Mouse (Mus musculus) telencephalon, adult 2 months (tissue): Measurements from ENCODE around the gene Tbc1d2b.

ENCODE experiments used
- DNase-seq: peaks from one replicate; pipeline ENCODE4 v3.0.0-alpha.2; 2011; ENCODE audit warnings: low read depth, low spot score

Gene Tbc1d2b

GRCm38 (mm10) chr9:90270193-90270943 lies at the start of gene Tbc1d2b:
TSS of gene Tbc1d2b (minus strand) at chr9:90270804.
- no peak for DNase-seq

DNA sequence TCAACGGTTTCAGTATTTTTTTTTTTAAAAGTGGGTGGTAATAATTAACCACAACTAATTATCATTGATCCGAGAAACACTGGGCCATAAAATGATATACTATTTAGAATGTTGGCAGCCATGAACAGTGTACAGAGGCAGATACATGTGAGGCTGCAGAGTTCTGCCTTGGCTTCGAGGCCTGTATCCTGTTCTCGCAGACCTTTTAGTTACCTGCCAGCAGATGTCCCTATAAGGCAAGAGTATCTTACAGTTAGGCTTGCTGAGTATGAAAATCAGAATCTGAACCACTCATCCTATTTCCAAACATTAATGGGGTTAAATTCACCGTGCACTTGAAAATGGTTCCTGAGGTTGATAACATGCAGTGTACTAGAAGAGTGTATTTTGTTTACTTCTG lies 45.7 kb upstream of the Tbc1d2b start:
- peak; percentile 3 for DNase-seq

GRCm38 (mm10) chr9:90315662-90316061 lies 45.1 kb upstream of the Tbc1d2b start:
- DNase-seq: no peak

- DNase-seq: no peak
Measured at GRCm38 (mm10) chr9:90304254-90304653, 33.6 kb upstream of the Tbc1d2b start.

- DNase-seq: no peak
Measured at GRCm38 (mm10) chr9:90303101-90303835, 32.7 kb upstream of the Tbc1d2b start.

DNA sequence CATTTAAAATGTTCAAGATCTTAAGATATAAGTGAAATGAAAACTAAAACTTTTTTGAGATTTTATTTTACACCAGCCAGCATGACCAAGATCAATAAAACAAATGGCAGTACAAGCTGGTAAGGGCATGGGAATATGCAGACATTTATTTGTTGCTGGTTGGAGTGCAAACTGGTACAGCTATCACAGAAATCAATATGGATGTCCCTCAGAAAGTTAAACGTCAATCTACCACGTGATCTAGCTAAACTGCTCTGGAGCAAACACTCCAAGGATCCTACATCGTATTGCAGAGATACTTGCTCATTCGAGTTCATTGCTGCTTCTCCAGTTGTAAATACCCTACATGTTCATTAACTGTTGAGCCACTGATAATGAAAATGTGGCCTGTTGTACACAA lies 32.1 kb upstream of the Tbc1d2b start:
- DNase-seq: no peak

- no peak for DNase-seq
Measured at GRCm38 (mm10) chr9:90301081-90301688, 30.6 kb upstream of the Tbc1d2b start.

- no peak for DNase-seq
Measured at GRCm38 (mm10) chr9:90297637-90298036, 27.0 kb upstream of the Tbc1d2b start.

DNA sequence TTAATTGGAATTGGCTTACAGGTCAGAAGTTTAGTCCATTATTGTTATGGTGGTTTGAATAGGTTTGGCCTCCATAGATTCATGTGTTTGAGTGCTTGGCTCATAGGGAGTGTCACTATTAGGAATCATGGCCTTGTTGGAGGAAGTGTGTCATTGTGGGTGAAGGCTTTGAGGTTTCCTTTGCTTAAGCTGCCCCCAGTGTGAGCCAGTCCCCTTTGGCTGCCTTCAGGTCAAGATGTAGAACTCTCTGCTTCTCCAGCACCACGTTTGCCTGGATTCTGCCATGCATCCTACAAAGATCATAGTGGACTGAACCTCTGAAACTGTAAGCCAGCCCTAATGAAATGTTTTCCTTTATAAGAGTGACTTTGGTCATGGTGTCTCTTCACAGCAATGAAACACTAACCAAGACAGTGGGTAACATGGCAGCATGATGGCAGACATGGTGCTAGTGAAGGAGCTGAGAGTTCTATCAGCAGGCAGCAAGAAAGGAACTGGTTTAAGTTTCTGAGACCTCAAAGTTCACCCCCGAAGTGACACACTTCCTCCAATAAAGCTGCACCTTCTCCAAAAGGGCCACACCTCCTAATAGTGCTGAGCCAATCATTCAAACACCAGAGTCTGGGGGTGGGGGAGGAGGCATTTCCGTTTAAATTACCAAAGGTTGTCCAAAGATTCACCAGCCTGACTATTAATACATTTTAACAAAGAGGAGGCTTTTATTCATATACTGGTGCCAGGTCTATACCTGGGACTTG lies 23.2 kb upstream of the Tbc1d2b start:
- no peak for DNase-seq

- no peak for DNase-seq
Measured at GRCm38 (mm10) chr9:90278397-90278796, 7.8 kb upstream of the Tbc1d2b start.

- DNase-seq: no peak
Measured at GRCm38 (mm10) chr9:90277884-90278283, 7.3 kb upstream of the Tbc1d2b start.

DNA sequence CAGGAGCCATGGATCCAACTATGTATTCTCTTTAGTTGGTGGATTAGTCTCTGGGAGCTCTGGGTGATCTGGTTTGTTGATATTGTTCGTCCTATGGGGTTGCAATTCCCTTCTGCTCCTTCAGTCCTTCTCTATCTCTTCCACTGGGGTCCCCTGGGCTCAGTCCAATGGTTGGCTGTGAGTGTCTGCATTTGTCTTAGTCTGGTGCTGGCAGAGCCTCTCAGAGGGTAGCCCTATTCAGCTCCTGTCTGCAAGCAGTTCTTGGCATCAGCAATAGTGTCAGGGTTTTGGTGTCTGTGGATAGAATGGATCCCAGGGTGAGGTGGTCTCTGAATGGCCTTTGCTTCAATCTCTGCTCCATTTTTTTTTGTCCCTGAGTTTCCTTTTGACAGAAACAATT lies 6.2 kb upstream of the Tbc1d2b start:
- no peak for DNase-seq

DNA sequence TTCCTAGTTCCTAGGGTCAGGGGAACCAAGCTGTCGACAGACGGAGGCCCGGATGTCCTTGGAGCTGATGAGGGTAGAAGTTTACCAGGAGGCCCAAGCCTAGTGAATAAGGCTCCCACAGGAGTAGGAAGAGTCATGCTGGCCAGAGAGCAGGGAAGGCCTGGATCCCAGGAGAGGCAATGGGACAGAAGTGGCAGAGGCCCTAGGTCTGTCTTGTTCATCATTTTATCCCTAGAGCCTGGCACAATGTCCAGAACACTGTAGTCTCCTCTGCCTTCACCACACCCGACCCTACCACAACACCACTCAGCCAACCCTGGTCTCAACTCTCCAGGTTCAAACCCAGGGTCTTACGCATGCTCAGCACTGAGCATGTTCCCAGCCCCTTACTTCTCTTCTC lies 5.3 kb upstream of the Tbc1d2b start:
- no peak for DNase-seq

GRCm38 (mm10) chr9:90275500-90275899 lies 4.9 kb upstream of the Tbc1d2b start:
- DNase-seq: no peak

- DNase-seq: no peak
Measured at GRCm38 (mm10) chr9:90274516-90274915, 3.9 kb upstream of the Tbc1d2b start.

- DNase-seq: no peak
Measured at GRCm38 (mm10) chr9:90272346-90272745, 1.7 kb upstream of the Tbc1d2b start.

DNA sequence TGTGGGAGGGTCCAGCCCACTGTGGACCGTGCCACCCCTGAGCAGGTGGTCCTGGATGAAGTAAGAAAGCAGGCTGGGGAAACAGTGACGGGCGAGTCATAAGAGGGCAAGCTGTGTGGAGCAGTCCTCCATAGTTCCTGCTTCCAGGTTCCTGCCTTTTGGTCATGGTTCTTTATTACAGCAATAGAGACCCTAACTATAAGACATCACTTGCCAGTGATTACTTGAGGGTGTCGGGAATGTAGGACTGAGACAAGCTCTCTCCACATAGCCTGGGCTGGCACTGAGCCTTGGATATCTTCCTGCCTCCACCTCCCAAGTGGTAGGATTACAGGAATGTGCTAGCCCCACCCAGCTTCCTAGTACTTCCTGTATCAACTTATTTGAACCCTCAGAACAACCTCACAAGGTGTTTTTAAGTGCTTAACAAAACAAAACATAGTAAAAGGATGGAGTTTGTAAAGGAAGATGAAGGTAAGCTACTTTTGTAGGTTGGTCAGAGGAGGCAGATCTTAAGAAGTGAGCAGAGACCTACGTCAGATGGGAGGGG lies 1.0 kb upstream of the Tbc1d2b start:
- no peak for DNase-seq

DNA sequence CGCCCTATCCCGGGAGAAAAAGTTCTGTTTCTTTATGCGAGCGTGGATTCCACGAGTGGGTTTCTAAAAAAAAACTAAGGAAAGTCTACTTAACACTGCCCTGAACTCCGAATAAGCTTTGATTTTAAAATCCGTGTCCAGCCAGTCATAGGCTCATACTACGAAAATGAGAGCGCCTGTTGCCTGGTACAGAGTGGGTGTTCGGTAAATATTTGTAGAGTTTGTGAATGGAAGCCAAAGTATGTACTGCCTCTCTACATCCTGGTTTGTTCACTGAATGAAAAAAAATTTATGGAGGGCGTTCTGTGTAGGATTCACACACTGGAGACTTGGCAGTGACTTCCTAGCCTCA lies 316 bp upstream of the Tbc1d2b start:
- no peak for DNase-seq

- no peak for DNase-seq
Measured at GRCm38 (mm10) chr9:90269011-90269681, 1.5 kb downstream of the Tbc1d2b start.

DNA sequence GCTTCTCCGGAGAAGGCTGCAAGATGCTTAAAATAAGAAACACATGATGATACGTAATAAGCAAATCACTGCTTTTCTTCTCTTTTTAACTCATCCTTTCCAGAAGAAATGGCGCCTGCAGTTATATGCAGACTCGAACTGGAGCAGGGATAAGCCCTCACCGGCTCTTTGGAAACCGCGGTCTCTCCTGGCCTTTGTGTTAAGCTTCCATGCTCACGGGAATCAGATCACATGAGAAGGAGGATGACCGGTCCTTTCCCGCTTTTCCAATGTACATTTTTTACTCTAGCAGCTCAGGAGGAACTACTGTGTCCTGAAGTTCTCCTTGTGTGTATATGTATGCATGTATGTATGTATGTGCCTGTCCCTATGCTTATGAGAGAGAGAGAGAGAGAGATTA lies 3.7 kb downstream of the Tbc1d2b start:
- no peak for DNase-seq

DNA sequence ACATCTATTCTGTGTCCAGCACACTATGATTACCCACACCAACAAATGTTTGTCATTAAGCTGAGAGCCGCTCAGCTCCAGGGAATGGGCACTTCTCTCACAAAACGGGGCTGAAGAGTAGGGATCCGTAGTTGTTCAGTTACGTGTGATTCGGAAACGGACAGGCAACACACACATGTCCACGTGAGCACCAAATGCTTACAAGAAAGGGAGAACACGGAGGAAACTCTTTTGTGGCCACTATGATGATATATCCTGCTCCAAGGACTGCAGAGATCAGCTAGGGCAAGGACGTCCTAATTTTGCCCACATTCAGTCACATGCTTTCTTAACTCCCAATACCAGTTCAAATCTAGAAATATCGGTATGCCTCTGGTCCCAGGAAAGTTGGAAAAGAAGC lies 4.5 kb downstream of the Tbc1d2b start:
- no peak for DNase-seq
